Comparison of ENCODE assay signal across 26 mouse cellular contexts in the genomic region with DNA sequence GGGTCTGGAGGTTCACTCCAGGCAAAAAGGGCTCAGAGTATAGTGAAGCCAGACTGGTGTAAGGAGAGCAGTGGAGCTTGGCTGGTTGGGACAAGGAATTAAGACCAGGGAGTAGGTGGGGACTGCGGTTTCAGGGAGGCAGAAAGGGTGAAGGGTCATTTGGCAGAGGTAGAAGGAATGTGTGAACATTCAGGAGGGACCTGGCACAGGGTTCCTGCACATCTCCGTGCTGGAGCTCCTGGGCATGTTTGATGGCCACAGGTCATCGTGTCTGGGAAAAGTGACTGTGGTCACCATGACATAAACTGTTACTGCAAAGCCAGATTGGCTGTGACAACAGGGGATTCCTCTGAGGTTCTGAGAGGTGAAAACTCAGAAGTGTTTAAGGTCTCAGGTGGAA.
A peak's percentile ranks its signal among the peaks of the same experiment; 100 is the strongest.
DNase-seq lines count a peak whose midpoint lies in the region; ATAC-seq and TF ChIP-seq lines count a peak whose summit lies in the region.
"Had no signal": no experiment of that assay in that cellular context is flagged by ENCODE, and none has a peak within 500 bp of the region (broad histone marks: within the 10 kb centered on the region; RNA-seq: fewer than 3 reads in every experiment).

No protein-coding gene starts in this region.

- no peak overlapping the region for H3K4me2 ChIP-seq in kidney, embryonic 14.5 days (replicated peaks; ENCODE audit: low read depth, low read length)
- peak overlapping the region; percentile 18 for H3K4me2 ChIP-seq in myocyte (ENCODE audit: low read depth)
- H3K4me2 ChIP-seq: embryonic facial prominence, embryonic 13.5 days; forebrain, embryonic 15.5 days; heart, embryonic 12.5 days; hindbrain, embryonic 14.5 days; midbrain, embryonic 15.5 days; neural tube, embryonic 12.5 days had no signal

- H3K27me3 ChIP-seq in kidney, embryonic 14.5 days (ENCODE audit: control insufficient read depth, insufficient read depth, low read length), result no peaks in the 10 kb centered on the region
- no peaks in the 10 kb centered on the region for H3K27me3 ChIP-seq in limb, embryonic 10.5 days (ENCODE audit: low read depth, poor library complexity, severe bottlenecking)
- H3K27me3 ChIP-seq in myocyte (ENCODE audit: control insufficient read depth, insufficient read depth, insufficient read length), result no peaks in the 10 kb centered on the region
- H3K27me3 ChIP-seq: embryonic facial prominence, embryonic 13.5 days; forebrain, embryonic 15.5 days; heart, embryonic 12.5 days; midbrain, embryonic 15.5 days; neural tube, embryonic 12.5 days had no signal

- ATAC-seq in kidney, embryonic 14.5 days (ENCODE audit: low FRiP score, low TSS enrichment), result no peak
- ATAC-seq: CD4-positive, CD25-positive, alpha-beta regulatory T cell, adult 4 months; forebrain, embryonic 15.5 days had no signal

- peak; percentile 43 for DNase-seq in kidney, adult 18-20 months
- DNase-seq in layer of hippocampus, adult 2 months (ENCODE audit: low spot score in 2 of 2), result no peak
- no peak for DNase-seq in layer of hippocampus, postnatal 25 days (ENCODE audit: extremely low spot score in 1 of 2, low spot score in 1 of 2)
- no peak for DNase-seq in limb, embryonic 10.5 days (ENCODE audit: low spot score)
- no peak for DNase-seq in c-Kit-positive CD71-positive TER-119-positive erythroid progenitor cells, embryonic 14.5 days (ENCODE audit: low spot score)
- DNase-seq: adrenal gland, postnatal 14 days; cerebellum, adult 18-20 months; heart, adult 2 months; heart, postnatal 4 days; layer of hippocampus, adult 9-11 months; lung, adult 2 months; lung, postnatal 10 days; thymus, adult 2 months; thymus, postnatal 36 days had no signal

- TF ChIP-seq CTCF in layer of hippocampus, adult 2 months (conservative IDR thresholded peaks at IDR 0.05), result no peak

- H3K4me3 ChIP-seq in kidney, embryonic 14.5 days (ENCODE audit: low read length), result no peak overlapping the region
- no peak overlapping the region for H3K4me3 ChIP-seq in layer of hippocampus, adult 2 months
- H3K4me3 ChIP-seq in limb, embryonic 10.5 days, result no peak overlapping the region
- no peak overlapping the region for H3K4me3 ChIP-seq in myocyte
- H3K4me3 ChIP-seq: embryonic facial prominence, embryonic 13.5 days; forebrain, embryonic 10.5 days; forebrain, embryonic 15.5 days; heart, adult 2 months; heart, embryonic 12.5 days; midbrain, embryonic 15.5 days; neural tube, embryonic 12.5 days had no signal

- no peak overlapping the region for H3ac ChIP-seq in myocyte (ENCODE audit: control insufficient read depth, insufficient read length)

- no peaks in the 10 kb centered on the region for H3K36me3 ChIP-seq in kidney, embryonic 14.5 days (ENCODE audit: control insufficient read depth, insufficient read depth, low read length)
- H3K36me3 ChIP-seq in limb, embryonic 10.5 days, result no peaks in the 10 kb centered on the region
- H3K36me3 ChIP-seq in myocyte (ENCODE audit: control insufficient read depth, insufficient read depth), result no peaks in the 10 kb centered on the region
- H3K36me3 ChIP-seq: embryonic facial prominence, embryonic 13.5 days; forebrain, embryonic 10.5 days; forebrain, embryonic 15.5 days; heart, embryonic 12.5 days; midbrain, embryonic 15.5 days; neural tube, embryonic 12.5 days had no signal

- H3K79me2 ChIP-seq in myocyte (ENCODE audit: control insufficient read depth, insufficient read depth), result no peaks in the 10 kb centered on the region

- no peak for TF ChIP-seq POLR2A in myocyte (IDR thresholded peaks at IDR 0.05; ENCODE audit: insufficient read length, low read depth)

- H3K9me3 ChIP-seq in kidney, embryonic 14.5 days (ENCODE audit: control insufficient read depth, low read length), result peaks cover 6% of the 10 kb centered on the region
- no peaks in the 10 kb centered on the region; the same call in 1 of the 2 replicates for H3K9me3 ChIP-seq in limb, embryonic 10.5 days (replicated peaks)
- H3K9me3 ChIP-seq: embryonic facial prominence, embryonic 13.5 days; forebrain, embryonic 15.5 days; midbrain, embryonic 15.5 days had no signal

- no peak overlapping the region for H3K9ac ChIP-seq in kidney, embryonic 14.5 days (ENCODE audit: low read depth, low read length)
- H3K9ac ChIP-seq: embryonic facial prominence, embryonic 13.5 days; forebrain, embryonic 15.5 days; heart, embryonic 12.5 days; hindbrain, embryonic 14.5 days; liver, embryonic 14.5 days; midbrain, embryonic 15.5 days; neural tube, embryonic 12.5 days had no signal

- no peak overlapping the region for H3K27ac ChIP-seq in kidney, embryonic 14.5 days (ENCODE audit: low read depth, low read length)
- H3K27ac ChIP-seq in layer of hippocampus, adult 2 months, result peak overlapping the region; percentile 60; the same call in 1 of the 2 replicates
- H3K27ac ChIP-seq in limb, embryonic 10.5 days, result 0 out of 2 replicates have a peak overlapping the region, but pooled peaks have one; percentile 17
- H3K27ac ChIP-seq: embryonic facial prominence, embryonic 13.5 days; forebrain, embryonic 10.5 days; forebrain, embryonic 15.5 days; heart, adult 2 months; hindbrain, embryonic 14.5 days; liver, embryonic 14.5 days; macrophage; midbrain, embryonic 15.5 days; neural tube, embryonic 12.5 days had no signal

- 79% methylated on average over 3 of the region's 3 CpGs for WGBS in kidney, embryonic 14.5 days
- WGBS in limb, embryonic 10.5 days, result 86% methylated on average over 3 of the region's 3 CpGs

- no peaks in the 10 kb centered on the region; the same call in 1 of the 2 replicates for H3K4me1 ChIP-seq in kidney, embryonic 14.5 days (ENCODE audit: control insufficient read depth, insufficient read depth, low read length)
- H3K4me1 ChIP-seq in limb, embryonic 10.5 days, result peaks cover 18% of the 10 kb centered on the region

TF ChIP-seq in myocyte, 11 proteins besides CTCF, POLR2A, EP300 and RAD21:
- TF ChIP-seq USF1 (IDR thresholded peaks at IDR 0.05; ENCODE audit: low read depth) (no peak), MYOG (IDR thresholded peaks at IDR 0.05; ENCODE audit: control insufficient read depth in 1 of 3, insufficient read depth in 1 of 3, insufficient read length in 2 of 3, low read depth in 2 of 3) (peak in 1 of 3 experiments; percentile 58), MYOD1 (IDR thresholded peaks at IDR 0.05; ENCODE audit: control insufficient read depth in 1 of 3, insufficient read length in 2 of 3, low read depth in 2 of 3) (peak in 1 of 3 experiments; percentile 33), TCF12 (IDR thresholded peaks at IDR 0.05; ENCODE audit: insufficient read depth, poor library complexity, severe bottlenecking) (no peak)
